Mouse (Mus musculus) left cerebral cortex, postnatal 4 days (tissue): ENCODE results near the gene Adamts14. TPM values are rescaled to one million over a fixed set of nuclear protein-coding genes. Genes with fewer than 3 reads are reported as not detected.

ENCODE experiments used
- DNase-seq: peaks from one replicate; pipeline ENCODE4 v3.0.0-alpha.2; 2022
- intact Hi-C: fragments of 180-260 bp; cut with DNase I; formaldehyde crosslinking; loops from one replicate; pipeline ENCODE4 v1.15.1; 2025
- total RNA-seq, 2 experiments: library from RNA; stranded (reverse); gene quantifications; 2 replicates each; pipeline ENCODE4 v1.2.3; 2021

Gene Adamts14
- total RNA-seq, 2 experiments from 2014 or later: 1.0 to 1.5 TPM

GRCm38 (mm10) chr10:61194611-61195010 lies 78.6 kb downstream of the Adamts14 start:
- DNase-seq: no peak
- intact Hi-C loops: no loop called here

GRCm38 (mm10) chr10:61188010-61188409 lies 85.2 kb downstream of the Adamts14 start:
- intact Hi-C loops: no loop called here
- no peak for DNase-seq

- DNase-seq: no peak
- intact Hi-C loops: no loop called here
Measured at GRCm38 (mm10) chr10:61187001-61187400, 86.2 kb downstream of the Adamts14 start.

- DNase-seq: peak; percentile 48
- intact Hi-C loops: no loop called here
Measured at GRCm38 (mm10) chr10:61179927-61180326, 93.3 kb downstream of the Adamts14 start.

- DNase-seq: no peak
- intact Hi-C loops: no loop called here
Measured at GRCm38 (mm10) chr10:61178687-61179086, 94.6 kb downstream of the Adamts14 start.

- intact Hi-C loops: no loop called here
- DNase-seq: no peak
Measured at GRCm38 (mm10) chr10:61177751-61178150, 95.5 kb downstream of the Adamts14 start.

- no peak for DNase-seq
- intact Hi-C loops: no loop called here
Measured at GRCm38 (mm10) chr10:61176221-61176790, 96.9 kb downstream of the Adamts14 start.

GRCm38 (mm10) chr10:61175442-61176204 lies 97.6 kb downstream of the Adamts14 start:
- intact Hi-C loops: no loop called here
- DNase-seq: peak; percentile 77

- DNase-seq: peak; percentile 70
- intact Hi-C loops: no loop called here
Measured at GRCm38 (mm10) chr10:61174711-61175441, 98.4 kb downstream of the Adamts14 start.

- intact Hi-C loops: no loop called here
- no peak for DNase-seq
Measured at GRCm38 (mm10) chr10:61172496-61172895, 100.7 kb downstream of the Adamts14 start.

- intact Hi-C loops: no loop called here
- DNase-seq: no peak
Measured at GRCm38 (mm10) chr10:61171654-61172053, 101.6 kb downstream of the Adamts14 start, which contains the start of gene Tbata. Gene Tbata, plus strand, starts transcription at chr10:61171954.

- no peak for DNase-seq
- intact Hi-C loops: no loop called here
Measured at GRCm38 (mm10) chr10:61168393-61168792, 104.8 kb downstream of the Adamts14 start.

GRCm38 (mm10) chr10:61167333-61168096 lies 105.7 kb downstream of the Adamts14 start:
- intact Hi-C loops: no loop called here

GRCm38 (mm10) chr10:61162366-61162765 lies 110.9 kb downstream of the Adamts14 start:
- intact Hi-C loops: no loop called here
- no peak for DNase-seq

More at GRCm38 (mm10) chr10:61167333-61168096, 105.7 kb downstream of the Adamts14 start:
- no peak for DNase-seq

GRCm38 (mm10) chr10:61160671-61161070 lies 112.6 kb downstream of the Adamts14 start:
- intact Hi-C loops: no loop called here
- no peak for DNase-seq

GRCm38 (mm10) chr10:61160089-61160488 lies 113.1 kb downstream of the Adamts14 start:
- intact Hi-C loops: no loop called here
- DNase-seq: no peak

GRCm38 (mm10) chr10:61158594-61158993 lies 114.6 kb downstream of the Adamts14 start:
- intact Hi-C loops: no loop called here
- DNase-seq: no peak

- no peak for DNase-seq
- intact Hi-C loops: no loop called here
Measured at GRCm38 (mm10) chr10:61156453-61156852, 116.8 kb downstream of the Adamts14 start.

GRCm38 (mm10) chr10:61155611-61156010 lies 117.6 kb downstream of the Adamts14 start:
- no peak for DNase-seq
- intact Hi-C loops: no loop called here

GRCm38 (mm10) chr10:61152131-61152530 lies 121.1 kb downstream of the Adamts14 start:
- no peak for DNase-seq
- intact Hi-C loops: no loop called here

GRCm38 (mm10) chr10:61150616-61151015 lies 122.6 kb downstream of the Adamts14 start:
- intact Hi-C loops: no loop called here
- DNase-seq: no peak
